Mouse (Mus musculus) adrenal gland, adult 8-10 months (tissue): ENCODE measurements around the gene Atn1. TPM values are rescaled to one million over a fixed set of nuclear protein-coding genes. Genes with fewer than 3 reads are reported as not detected.

Experiments used
- DNase-seq: peaks from one replicate; pipeline ENCODE4 v3.0.0; 2022
- total RNA-seq, 4 experiments: library from RNA; stranded (reverse); gene quantifications; 2 replicates each; pipeline ENCODE4 v1.2.4; 2022

The Atn1 gene
- total RNA-seq, 4 experiments from 2014 or later = 68.7 to 111 (median 97.1) TPM

DNA sequence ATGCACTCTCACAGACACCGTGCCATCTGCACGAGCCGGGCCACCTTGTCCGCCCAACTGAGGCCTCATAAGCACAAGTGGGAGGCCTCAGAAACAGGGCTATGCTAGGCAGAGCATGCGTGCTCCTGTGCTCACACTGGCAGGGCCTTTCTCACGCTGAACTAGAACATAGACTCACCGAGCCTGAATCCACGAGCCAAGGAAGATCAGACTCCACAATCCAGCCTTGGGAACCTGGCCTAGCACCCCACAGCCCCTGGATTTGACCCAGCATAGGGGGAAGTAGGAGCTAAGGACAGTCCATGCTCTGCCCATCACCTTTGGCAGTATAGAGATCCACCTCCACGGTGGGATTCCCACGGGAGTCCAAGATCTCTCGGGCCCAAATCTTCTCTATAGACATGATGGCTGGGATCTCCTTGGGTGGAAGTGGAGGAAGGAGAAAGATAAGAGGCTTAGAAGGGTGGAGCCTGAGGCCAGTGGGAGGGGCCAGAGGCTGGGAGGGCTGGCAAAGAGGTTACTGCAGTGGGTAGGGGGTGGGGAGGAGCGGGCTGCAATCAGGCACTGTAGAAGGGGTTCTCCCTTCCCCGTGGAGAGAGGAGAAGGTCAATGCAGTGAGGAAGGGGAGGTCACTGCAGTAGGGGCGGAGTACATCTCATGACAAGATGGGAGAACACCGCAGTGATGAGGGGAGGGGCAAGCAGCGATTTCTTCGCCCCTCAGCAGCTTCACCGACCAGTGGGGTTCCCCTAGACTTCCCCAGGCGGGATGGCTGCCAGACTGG, 11.8 kb upstream of the Atn1 start:
- DNase-seq = no peak

GRCm38 (mm10) chr6:124767536-124767919, 11.2 kb upstream of the Atn1 start:
- DNase-seq = no peak

DNA sequence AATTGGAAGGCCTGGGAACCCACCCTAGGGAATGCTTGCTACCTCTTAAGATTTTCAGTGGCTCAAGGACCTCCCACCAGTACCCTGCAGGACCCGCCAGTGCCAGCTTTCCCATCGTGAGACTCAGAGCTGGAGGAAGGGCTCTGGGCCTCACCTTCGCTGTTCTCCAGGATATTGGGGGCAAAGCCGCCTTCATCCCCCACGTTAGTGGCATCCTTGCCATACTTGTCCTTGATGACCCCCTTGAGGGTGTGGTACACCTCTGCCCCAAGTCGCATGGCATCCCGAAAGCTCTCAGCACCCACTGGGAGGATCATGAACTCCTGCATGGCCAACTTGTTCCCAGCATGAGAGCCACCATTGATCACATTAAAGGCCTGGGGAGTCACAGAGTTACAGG, 9.6 kb upstream of the Atn1 start:
- DNase-seq = no peak

DNA sequence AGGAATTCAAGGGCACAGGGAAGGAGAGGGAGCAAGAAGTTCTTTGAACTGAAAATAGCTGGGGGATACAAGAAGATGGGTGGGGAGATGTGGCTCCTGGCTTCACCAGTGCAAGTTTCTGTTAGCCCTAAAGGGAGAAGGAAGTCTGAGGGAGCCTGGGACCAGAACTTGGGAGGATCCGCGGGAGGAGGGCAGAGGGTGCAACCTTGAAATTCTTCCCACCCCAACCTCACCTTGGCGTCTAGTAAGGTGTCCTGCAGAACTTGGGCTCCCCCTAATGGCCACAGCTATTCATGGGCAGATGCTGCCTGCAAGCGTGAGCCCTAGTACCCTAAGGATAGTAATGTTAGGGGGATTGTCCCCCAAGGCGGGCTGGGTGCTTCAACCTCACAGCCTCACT, 2.9 kb upstream of the Atn1 start:
- DNase-seq = peak; percentile 76

- no peak for DNase-seq
Measured at GRCm38 (mm10) chr6:124758849-124759232, 2.5 kb upstream of the Atn1 start.

DNA sequence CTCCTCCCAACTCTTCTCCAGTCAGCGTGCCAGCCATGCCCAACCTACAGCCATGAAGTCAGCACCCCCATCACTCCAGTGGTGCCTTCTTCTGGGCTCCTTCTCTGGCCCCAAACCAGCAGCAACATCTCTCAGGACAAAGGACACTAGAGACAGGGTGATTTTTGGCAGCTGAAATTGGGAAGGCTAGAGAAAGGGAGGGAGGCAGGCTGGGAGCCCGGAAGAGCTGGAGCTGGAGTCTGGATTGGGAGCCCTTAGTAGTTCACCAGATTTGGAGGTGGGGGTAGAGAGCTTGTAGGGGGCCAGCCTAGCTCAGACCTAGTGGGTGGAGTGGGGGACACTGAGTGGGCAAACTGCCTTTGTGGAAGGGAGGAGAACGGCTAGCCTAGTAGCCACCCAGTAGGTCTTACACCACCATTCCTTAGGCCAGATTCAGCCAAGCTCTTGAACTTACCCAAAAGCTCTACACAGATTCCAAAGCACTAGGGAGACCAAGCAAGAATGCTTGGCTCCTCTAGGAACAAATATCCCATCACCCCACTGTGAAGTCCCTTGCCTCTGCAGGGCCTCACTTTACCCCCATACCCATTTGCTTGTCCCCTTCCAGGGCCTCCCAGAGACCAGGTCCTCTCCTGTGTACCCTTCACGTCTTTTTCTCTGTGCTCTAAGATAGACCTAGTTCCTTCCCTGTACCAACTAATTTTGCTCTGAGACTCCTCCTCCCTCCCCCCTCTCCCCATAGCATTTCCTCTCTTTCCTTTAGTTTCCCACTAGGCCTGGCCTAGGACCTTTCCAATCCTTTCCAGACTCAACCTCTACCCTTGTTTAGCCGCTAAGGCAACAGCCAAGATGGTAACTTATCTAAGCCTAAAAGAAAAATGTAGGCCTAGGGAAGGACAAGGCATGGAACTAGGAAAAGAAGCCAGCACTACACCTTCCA, 1.9 kb upstream of the Atn1 start:
- DNase-seq = peak; percentile 52

- DNase-seq = no peak
Measured at GRCm38 (mm10) chr6:124757351-124757880, 1.1 kb upstream of the Atn1 start.

DNA sequence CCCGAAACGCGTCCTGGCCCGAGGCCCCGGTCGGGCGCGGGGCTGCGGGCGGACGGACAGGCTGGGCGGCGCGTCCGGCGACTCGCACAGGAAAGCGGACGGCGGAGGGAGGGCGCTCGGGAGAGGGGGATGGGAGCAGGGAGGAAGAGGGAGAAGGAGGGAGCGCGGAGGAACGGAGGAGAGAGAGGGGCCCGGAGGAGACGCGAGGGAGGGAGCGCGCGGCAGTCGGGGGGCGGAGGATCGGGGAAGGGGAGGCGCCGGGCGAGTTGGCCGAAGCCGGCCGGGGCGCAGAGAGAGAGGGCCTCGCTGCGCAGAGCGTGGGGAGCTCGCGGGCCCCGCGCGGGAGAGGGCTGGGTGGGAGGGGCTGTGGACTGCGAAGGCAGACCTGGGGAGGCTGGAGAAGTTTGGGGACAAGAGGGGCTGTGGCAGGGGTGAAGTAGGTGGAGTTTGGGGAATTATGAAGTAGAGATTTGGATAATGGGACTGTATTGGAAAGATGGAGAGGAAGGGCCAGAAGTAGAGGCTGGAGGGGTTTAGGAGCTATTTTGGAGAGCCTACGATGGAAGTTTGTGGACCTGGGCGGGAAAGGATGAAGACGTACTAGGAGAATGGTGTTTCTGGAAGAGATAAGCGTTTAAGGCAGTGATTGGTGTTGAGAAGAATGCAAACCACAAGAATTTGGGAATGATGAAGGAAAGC, 477 bp upstream of the Atn1 start:
- DNase-seq = peak; percentile 81

DNA sequence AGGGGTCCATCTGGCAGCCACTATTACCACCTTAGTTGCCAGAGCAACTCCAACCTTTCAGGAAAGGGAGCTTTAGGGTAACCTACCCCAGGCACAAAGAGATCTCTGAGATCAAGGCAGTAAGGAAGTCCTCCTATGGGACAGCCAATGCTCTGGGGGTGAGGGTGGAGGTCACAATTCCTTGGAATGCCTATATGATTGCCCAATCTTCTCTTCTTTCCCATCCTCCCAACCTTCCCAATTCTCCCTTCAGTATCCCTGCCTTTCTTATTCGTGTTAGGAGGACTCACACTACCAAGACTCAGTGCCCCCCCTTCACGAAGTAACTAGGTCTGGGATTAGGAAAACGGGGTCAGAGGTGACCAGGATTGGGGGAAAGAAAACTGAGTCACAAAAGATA, 1.0 kb downstream of the Atn1 start:
- no peak for DNase-seq

DNA sequence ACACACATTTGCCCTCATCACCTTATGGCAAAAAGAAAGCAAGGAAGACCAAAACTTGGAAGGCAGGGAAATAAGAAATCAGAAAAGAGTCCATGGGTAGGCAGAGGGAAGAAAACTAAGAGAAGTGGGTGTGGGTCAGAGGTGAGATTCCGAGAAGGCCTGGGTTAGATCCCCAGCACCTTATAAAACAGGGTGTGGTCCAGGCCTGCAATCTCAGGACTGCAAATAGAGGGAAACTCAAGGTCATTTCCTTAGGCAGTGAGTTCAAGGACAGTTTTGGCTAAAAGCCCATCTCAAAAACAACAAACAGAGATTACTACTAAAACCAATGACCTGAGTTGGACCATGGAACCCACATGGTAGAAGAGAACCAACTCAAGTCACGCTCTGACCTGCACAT, 2.5 kb downstream of the Atn1 start:
- no peak for DNase-seq

DNA sequence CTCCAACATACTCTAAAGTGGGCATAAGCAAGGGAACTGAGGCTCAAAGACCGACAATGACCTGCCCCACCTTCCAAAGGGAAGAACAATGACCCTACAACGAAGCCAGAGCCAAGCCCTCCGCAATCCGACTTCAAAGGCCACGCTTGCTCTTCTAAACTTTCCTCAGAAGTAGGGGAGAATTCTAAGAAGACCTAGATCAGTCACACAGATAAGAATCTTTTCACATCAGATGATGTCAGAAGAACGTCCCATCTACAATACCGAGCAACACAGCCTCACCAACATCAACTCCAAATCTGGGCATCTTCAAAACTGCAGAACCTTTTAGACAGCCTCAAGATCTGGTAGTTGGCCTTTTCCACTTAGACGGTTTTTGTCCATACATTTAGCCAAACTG, 5.9 kb downstream of the Atn1 start:
- no peak for DNase-seq

- DNase-seq = no peak
Measured at GRCm38 (mm10) chr6:124746654-124747632, 9.4 kb downstream of the Atn1 start.

DNA sequence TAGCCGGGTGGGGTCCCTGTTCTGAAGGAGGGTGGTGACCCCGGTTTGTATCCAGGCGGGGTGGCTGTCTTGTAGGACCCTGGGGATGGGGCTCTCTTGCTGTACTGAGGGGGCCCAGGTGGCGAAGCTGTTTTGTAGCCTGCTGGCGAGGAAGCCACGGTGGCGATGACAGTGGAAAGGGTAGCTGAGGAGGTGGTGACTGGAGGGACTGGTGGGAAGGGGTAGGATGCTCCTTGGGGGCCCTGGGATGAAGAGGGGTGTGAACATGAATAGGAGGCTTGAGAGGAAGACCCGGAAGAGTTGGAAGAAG, 10.1 kb downstream of the Atn1 start:
- no peak for DNase-seq

GRCm38 (mm10) chr6:124745490-124746295, 10.6 kb downstream of the Atn1 start:
- peak; percentile 91 for DNase-seq

DNA sequence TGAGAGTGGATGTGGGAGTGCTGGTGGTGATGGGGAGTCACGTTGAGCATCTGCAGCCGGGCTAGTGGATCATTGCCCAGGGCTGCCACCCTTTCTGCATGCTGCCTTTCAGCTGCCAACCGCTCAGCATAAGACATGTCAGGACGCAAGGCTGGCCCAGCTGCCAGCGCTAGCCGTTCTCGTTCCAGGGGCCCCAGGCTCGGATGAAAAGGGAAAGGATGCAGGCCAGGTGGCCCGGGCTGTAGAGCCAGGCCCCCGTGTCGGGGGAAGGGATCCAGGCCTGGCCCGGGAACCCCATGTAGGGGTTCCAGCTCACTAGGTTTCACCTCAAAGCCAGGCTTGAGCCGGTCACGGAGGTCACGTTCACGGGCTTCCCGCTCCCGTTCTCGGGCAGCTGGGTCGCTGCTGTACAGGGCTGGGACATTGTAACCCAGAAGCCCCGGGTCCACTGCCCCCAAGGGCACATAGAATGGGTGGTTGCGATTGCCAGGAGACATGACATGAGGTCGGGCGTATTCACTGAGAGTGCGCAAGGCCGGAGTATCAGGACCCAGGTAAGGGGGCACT, 11.5 kb downstream of the Atn1 start:
- DNase-seq = no peak

DNA sequence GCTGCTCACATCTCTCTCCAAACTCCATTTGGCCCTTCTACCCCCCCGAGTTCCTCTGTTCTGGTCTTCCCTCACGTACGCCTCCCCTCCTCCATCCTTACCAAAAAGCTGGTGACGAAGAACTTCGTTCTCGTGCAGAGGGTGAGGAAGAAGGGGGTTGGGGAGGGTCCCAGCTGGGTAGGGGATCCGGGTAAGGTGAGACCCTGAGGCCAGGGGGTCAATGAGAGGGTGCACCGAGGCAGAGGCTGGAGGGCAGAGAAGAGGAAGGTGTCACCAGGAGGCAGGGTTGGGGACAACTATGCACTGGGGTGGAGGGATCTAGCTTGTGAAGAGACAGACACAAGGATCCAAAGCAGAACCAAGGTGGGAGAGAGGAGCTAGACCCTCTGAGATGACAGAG, 12.7 kb downstream of the Atn1 start:
- DNase-seq = no peak

DNA sequence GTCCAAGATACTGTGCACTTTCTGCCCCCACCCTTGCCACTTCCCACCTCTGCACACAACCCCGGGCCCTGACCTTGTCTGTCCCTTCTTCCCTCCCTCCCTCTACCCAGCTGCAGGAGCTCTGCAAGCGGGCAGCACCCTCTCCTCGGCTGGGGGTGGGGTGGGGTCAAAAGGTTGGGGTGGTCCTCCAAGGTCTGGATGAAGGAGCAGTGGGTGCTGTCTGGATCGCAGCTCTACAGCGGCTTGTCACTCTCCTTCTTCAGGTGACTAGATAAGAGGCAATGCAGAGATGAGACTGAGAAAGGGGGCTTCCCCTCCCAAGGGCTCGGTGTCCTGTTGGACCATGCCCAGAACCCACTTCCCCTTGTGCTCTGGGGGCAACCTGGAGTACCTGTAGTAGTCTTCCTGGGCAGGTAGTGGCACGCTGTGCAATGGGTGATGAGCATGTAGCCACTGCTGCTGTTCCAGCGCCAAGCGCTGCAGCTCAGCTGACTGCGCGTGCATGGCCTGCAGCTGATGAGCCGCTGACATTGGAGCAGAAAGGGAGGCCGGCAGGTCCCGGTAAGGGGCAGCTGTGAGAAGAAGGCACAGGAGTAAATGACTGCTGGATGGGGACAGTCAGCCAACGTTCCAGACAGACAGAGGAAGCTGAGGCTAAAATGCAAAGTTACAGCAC, 13.3 kb downstream of the Atn1 start:
- no peak for DNase-seq

DNA sequence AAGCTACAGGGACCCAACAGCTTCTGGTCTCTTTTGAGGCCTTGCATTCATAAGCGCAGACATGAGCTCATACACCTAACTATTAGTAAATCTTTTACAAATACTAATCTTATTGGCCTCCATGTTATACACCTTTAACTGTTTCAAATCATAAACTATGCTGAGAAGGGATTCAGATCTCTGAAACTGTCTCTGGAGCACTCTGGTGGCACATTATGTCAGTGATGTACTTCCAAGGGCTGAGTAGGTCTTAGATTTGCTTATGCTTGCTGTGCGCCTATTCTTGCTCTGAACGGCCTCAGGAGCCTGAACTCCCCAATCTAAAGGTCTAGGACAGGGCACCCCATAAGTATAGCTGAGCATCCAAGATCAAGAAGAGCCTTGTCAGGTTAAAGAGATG, 14.5 kb downstream of the Atn1 start:
- DNase-seq = no peak

DNA sequence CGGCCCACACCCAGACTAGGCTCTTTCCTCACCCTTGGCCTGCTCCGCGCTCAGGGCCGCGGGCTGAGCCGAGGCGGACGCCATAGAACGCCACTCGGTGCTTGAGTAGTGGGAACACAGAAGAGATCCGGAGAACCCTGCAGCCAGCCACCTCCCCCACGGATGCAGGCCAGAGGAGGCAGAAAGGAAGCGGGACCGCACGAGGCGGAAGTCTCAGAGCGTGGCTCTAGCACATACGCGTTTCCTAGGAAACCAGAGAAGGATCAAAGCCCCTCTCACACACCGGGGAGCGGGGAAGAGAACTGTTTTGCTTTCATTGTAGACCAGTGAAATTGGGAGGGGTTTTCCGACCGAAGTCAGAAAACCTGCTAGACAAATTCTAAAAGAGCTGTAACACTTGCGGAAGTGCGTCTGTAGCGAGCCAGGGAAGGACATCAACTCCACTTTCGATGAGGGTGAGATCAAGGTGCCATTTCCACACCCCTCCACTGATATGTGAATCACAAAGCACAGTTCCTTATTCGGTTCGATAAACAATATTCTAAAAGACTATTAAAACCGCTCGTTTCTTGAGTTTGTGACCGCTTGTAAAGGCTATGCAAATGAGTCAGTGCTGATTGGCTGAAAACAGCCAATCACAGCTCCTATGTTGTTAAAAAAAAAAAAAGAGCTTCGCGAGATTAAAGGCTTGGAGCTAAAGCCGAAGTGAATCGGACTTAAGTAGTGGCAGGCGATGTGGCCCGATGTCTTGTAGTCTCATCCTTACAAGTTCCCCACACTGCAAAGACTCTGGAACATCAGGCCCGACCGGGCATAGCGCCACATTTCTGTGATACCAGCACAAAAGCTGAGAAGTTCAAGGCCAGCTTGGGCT, 15.2 kb downstream of the Atn1 start, which contains the start of gene Grcc10:
Gene Grcc10, minus strand, starts transcription at position 487 of the 874 bp plus-strand sequence.
- DNase-seq = peak; percentile 87
